ENCODE assay signal across 10 mouse cellular contexts in genomic region chr9:42314959-42315358, GRCm38 (mm10). TPM values are rescaled to one million over a fixed set of nuclear protein-coding genes. Genes with fewer than 3 reads are reported as not detected.
DNase-seq lines count a peak whose midpoint lies in the region; ATAC-seq and TF ChIP-seq lines count a peak whose summit lies in the region.
"Had no signal": no experiment of that assay in that cellular context is flagged by ENCODE, and none has a peak within 500 bp of the region (broad histone marks: within the 10 kb centered on the region; RNA-seq: fewer than 3 reads in every experiment).

No protein-coding gene starts in this region.

- in situ Hi-C loops in ES-E14 (cut with MboI; ENCODE audit: low sequenced_read_pairs in 2 of 2, unreplicated experiment in 2 of 2) = no loop called here

- no peaks in the 10 kb centered on the region for H3K27me3 ChIP-seq in kidney, embryonic 14.5 days (ENCODE audit: control insufficient read depth, insufficient read depth, low read length)
- H3K27me3 ChIP-seq: heart, embryonic 13.5 days had no signal

- H3K9ac ChIP-seq in kidney, embryonic 14.5 days (ENCODE audit: low read depth, low read length) = no peak overlapping the region
- H3K9ac ChIP-seq in ES-E14 (ENCODE audit: insufficient read depth, low read depth, low read length, poor library complexity, severe bottlenecking) = no peak overlapping the region
- H3K9ac ChIP-seq: heart, embryonic 13.5 days had no signal

- DNase-seq in kidney, adult 9 months = peak; percentile 55
- DNase-seq in ES-E14 (ENCODE audit: low read depth, low spot score) = peak; percentile 77
- DNase-seq in urinary bladder, postnatal 36 days (ENCODE audit: low spot score in 2 of 2) = no peak
- DNase-seq in layer of hippocampus, adult 8-10 months (ENCODE audit: low spot score in 2 of 2) = no peak
- no peak for DNase-seq in left cerebral cortex, postnatal 4 days

- H3K27ac ChIP-seq in kidney, embryonic 14.5 days (ENCODE audit: low read depth, low read length) = no peak overlapping the region
- H3K27ac ChIP-seq in ES-E14 (ENCODE audit: insufficient read depth, low read depth, low read length, poor library complexity, severe bottlenecking) = no peak overlapping the region
- H3K27ac ChIP-seq: heart, embryonic 13.5 days had no signal

- H3K4me3 ChIP-seq in kidney, embryonic 14.5 days (ENCODE audit: low read length) = no peak overlapping the region
- no peak overlapping the region for H3K4me3 ChIP-seq in ES-E14 (ENCODE audit: insufficient read depth in 1 of 2, low read depth in 1 of 2, low read length in 2 of 2, poor library complexity in 1 of 2, severe bottlenecking in 1 of 2)
- H3K4me3 ChIP-seq: heart, embryonic 13.5 days; megakaryocyte, embryonic 14.5 days had no signal

- H3K9me3 ChIP-seq in kidney, embryonic 14.5 days (ENCODE audit: control insufficient read depth, low read length) = no peaks in the 10 kb centered on the region
- no peaks in the 10 kb centered on the region for H3K9me3 ChIP-seq in ES-E14 (ENCODE audit: control insufficient read depth, insufficient read depth, low read depth, low read length)

- intact Hi-C loops in left cerebral cortex, postnatal 4 days (cut with DNase I) = no loop called here

- no peaks in the 10 kb centered on the region for H3K36me3 ChIP-seq in kidney, embryonic 14.5 days (ENCODE audit: control insufficient read depth, insufficient read depth, low read length)
- no peaks in the 10 kb centered on the region for H3K36me3 ChIP-seq in ES-E14 (ENCODE audit: control insufficient read depth, insufficient read depth, low read length, poor library complexity, severe bottlenecking)
- H3K36me3 ChIP-seq: heart, embryonic 13.5 days had no signal

- H3K4me1 ChIP-seq in kidney, embryonic 14.5 days (ENCODE audit: control insufficient read depth, insufficient read depth, low read length) = no peaks in the 10 kb centered on the region
- H3K4me1 ChIP-seq in ES-E14 (ENCODE audit: control insufficient read depth in 2 of 2, insufficient read depth in 2 of 2, low read length in 2 of 2, poor library complexity in 1 of 2) = no peaks in the 10 kb centered on the region
- H3K4me1 ChIP-seq: megakaryocyte, embryonic 14.5 days had no signal

- no peak for ATAC-seq in kidney, embryonic 14.5 days (ENCODE audit: low FRiP score, low TSS enrichment)
- 0 out of 2 replicates have a peak, but pooled peaks have one; percentile 29 for ATAC-seq in common myeloid progenitor, adult 5-6 weeks (replicated peaks; ENCODE audit: low read depth, poor library complexity, severe bottlenecking)
- ATAC-seq in megakaryocyte progenitor cell, adult 5-6 weeks (replicated peaks; ENCODE audit: poor library complexity) = peak; percentile 71

- WGBS in kidney, embryonic 14.5 days = 65% methylated on average over 4 of the region's 4 CpGs

- H3K4me2 ChIP-seq in kidney, embryonic 14.5 days (replicated peaks; ENCODE audit: low read depth, low read length) = no peak overlapping the region
- H3K4me2 ChIP-seq: heart, embryonic 13.5 days had no signal

TF ChIP-seq in ES-E14, 5 proteins besides CTCF, POLR2A, EP300 and RAD21:
- TF ChIP-seq HCFC1 (IDR thresholded peaks at IDR 0.05; ENCODE audit: borderline replicate concordance, insufficient read depth, low read length) = no peak
- peak; percentile 77 for TF ChIP-seq CHD2 (IDR thresholded peaks at IDR 0.05; ENCODE audit: low read depth, low read length)
- TF ChIP-seq ZC3H11A (IDR thresholded peaks at IDR 0.05; ENCODE audit: borderline replicate concordance, low read depth, low read length) = no peak

RNA-seq across cellular contexts. Expression of gene Sc5d, which starts 50.9 kb away (rescaled TPM):
- polyA plus RNA-seq in kidney, embryonic 14.5 days (2014; fragmentation: Nextera tagmentation; extraction: Ambion mirVana) = 30.0 and 45.7 TPM in 2 replicates
- 31.2 and 33.8 TPM in 2 replicates for total RNA-seq in ES-E14 (2012; rRNA removed)
- total RNA-seq in common myeloid progenitor, adult 5-6 weeks (2017) = 14.8 and 17.2 TPM in 2 replicates
- 31.1 and 31.4 TPM in 2 replicates for total RNA-seq in megakaryocyte progenitor cell, adult 5-6 weeks (2015)
- 26.5 and 26.8 TPM in 2 replicates for total RNA-seq in megakaryocyte progenitor cell, adult 5-6 weeks (2017)
- total RNA-seq in layer of hippocampus, adult 8-10 months (2022) = 10 to 100 TPM; 56.0 to 63.5 (median 59.6) TPM
- total RNA-seq in left cerebral cortex, postnatal 4 days (2021) = 10 to 100 TPM; 64.0 to 65.0 TPM

Comparison
In these comparisons a context has a peak if more than half of its experiments do, and no peak if none do; other contexts are left out.
1. DNase-seq: peak in kidney, adult 9 months (single experiment) and ES-E14 (single experiment); none in urinary bladder, postnatal 36 days (0 of 2), layer of hippocampus, adult 8-10 months (0 of 2) and left cerebral cortex, postnatal 4 days (single experiment).